Mouse (Mus musculus) kidney, adult 2 months (tissue): Measurements from ENCODE around the gene Nhs.
"Not testable (repeated sequence)": the region's sequence is repeated elsewhere in the genome, so short reads cannot be mapped to it uniquely, and the experiment has no call there.

Source experiments
- CTCF ChIP-seq: fragments of 200-500 bp; conservative IDR thresholded peaks from 2 replicates; pipeline ENCODE4 v1.5.1; 2011; ENCODE audit warnings: low read depth, mild to moderate bottlenecking, control low read depth, low read length, moderate library complexity, mixed read lengths; ENCODE audit not compliant: insufficient read depth, insufficient read length
- POLR2A ChIP-seq: fragments of 200-500 bp; IDR thresholded peaks from one replicate; pipeline ENCODE4 v1.6.1; 2011; ENCODE audit warnings: low read depth, low read length, control low read depth

- not testable (repeated sequence) for TF ChIP-seq CTCF, POLR2A
Observed at GRCm38 (mm10) chrX:161826186-161826585, 333.3 kb downstream of the Nhs start.
